Mouse (Mus musculus) C2C12 (cell line): ENCODE measurements at regions not wholly inside any gene's neighbourhood (a gene's known extent, or its start where the extent isn't known, plus 50 kb on each side); places are given as distances from the start of the nearest gene placed in this dataset.

Experiments used
- CEBPB ChIP-seq: IDR thresholded peaks from one replicate; pipeline ENCODE4 v1.6.1; 2011; ENCODE audit warnings: low read depth, mild to moderate bottlenecking, control low read depth, moderate library complexity
- CTCF ChIP-seq: IDR thresholded peaks from one replicate; pipeline ENCODE4 v1.5.1; 2011; ENCODE audit not compliant: control insufficient read depth, insufficient read depth, insufficient read length

DNA sequence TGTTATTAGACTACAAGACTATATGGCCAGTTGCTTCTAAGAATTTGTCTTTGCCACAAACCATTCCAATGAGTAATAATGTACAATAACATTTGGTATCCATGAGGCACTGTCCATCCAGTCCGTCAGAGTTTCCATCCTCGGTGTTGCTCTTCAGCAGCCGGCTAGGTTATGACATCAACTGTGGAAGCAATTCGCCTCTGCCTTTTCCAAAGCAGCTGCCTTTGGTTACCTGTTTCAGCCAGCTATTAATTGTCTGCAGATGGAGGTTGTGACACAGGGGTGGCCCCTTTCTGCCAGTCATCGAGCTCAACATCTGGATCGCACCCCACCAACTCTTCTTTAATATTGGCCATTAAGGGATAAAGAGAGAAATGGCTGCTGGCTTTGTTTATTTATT, 168.2 kb downstream of the Klf6 start:
- peak; percentile 20 for TF ChIP-seq CEBPB
- no peak for TF ChIP-seq CTCF
